Mouse (Mus musculus) embryonic fibroblast, embryonic 13.5 days (primary cell): Measurements from ENCODE around the gene Rnase11. TPM values are rescaled to one million over a fixed set of nuclear protein-coding genes. Genes with fewer than 3 reads are reported as not detected.

Experiments used
- H3K27ac ChIP-seq: 2 replicates; pipeline ENCODE4 v1.5.1; 2012; ENCODE audit warnings: low read length, control low read depth, inconsistent platforms; ENCODE audit not compliant: insufficient read depth
- H3K4me1 ChIP-seq: 2 replicates; pipeline ENCODE4 v1.6.1; 2011; ENCODE audit warnings: low read length; ENCODE audit not compliant: control insufficient read depth, insufficient read depth
- H3K4me3 ChIP-seq: 2 replicates; pipeline ENCODE4 v1.5.1; 2011; ENCODE audit warnings: mild to moderate bottlenecking, control low read depth, low read length; ENCODE audit not compliant: insufficient read depth
- CTCF ChIP-seq: IDR thresholded peaks from 2 replicates; pipeline ENCODE4 v1.5.1; 2011; ENCODE audit warnings: mild to moderate bottlenecking, control low read depth, low read length, moderate library complexity, borderline replicate concordance; ENCODE audit not compliant: insufficient read depth
- POLR2A ChIP-seq: IDR thresholded peaks from 2 replicates; pipeline ENCODE4 v1.6.1; 2011; ENCODE audit warnings: low read depth, mild to moderate bottlenecking, control low read depth, low read length, moderate library complexity
- polyA plus RNA-seq: library from polyadenylated mRNA; stranded (reverse); fragments of >200 nt; gene quantifications from 2 replicates; pipeline ENCODE4 v1.2.4, GENCODE M21; 2011; ENCODE audit warnings: low read depth; ENCODE audit not compliant: missing spikeins, insufficient read length

Rnase11 gene
- polyA plus RNA-seq, 1 experiment, result not detected

GRCm38 (mm10) chr14:51082599-51083581 lies 32.9 kb upstream of the Rnase11 start:
- no peaks in the 10 kb centered on the region for H3K4me1 ChIP-seq
- no peak overlapping the region for H3K27ac ChIP-seq
- peak overlapping the region; percentile 75 for H3K4me3 ChIP-seq
- TF ChIP-seq POLR2A (no peak), CTCF (no peak)

- TF ChIP-seq CTCF (no peak), POLR2A (no peak)
- no peaks in the 10 kb centered on the region for H3K4me1 ChIP-seq
- no peak overlapping the region for H3K27ac ChIP-seq
- H3K4me3 ChIP-seq, result no peak overlapping the region
These were observed 31.1 kb upstream of the Rnase11 start for GRCm38 (mm10) chr14:51081035-51081434.

- no peak overlapping the region for H3K4me3 ChIP-seq
- H3K27ac ChIP-seq, result no peak overlapping the region
- no peaks in the 10 kb centered on the region for H3K4me1 ChIP-seq
- TF ChIP-seq POLR2A, result no peak
- TF ChIP-seq CTCF, result no peak
These were observed 29.2 kb upstream of the Rnase11 start for GRCm38 (mm10) chr14:51079180-51079579.

- Histone ChIP-seq H3K4me3 (no peak within 1 kb of the TSS), H3K27ac (no peak within 1 kb of the TSS), H3K4me1 (no peaks in the 10 kb centered on the region)
- TF ChIP-seq CTCF, result no peak
- TF ChIP-seq POLR2A, result no peak
These were observed 24.4 kb upstream of the Rnase11 start, which contains the start of gene Olfr750 for GRCm38 (mm10) chr14:51074335-51074734. TSS of gene Olfr750 (minus strand) at chr14:51074435.

- TF ChIP-seq CTCF (no peak), POLR2A (no peak)
- H3K4me1 ChIP-seq, result peaks cover 3% of the 10 kb centered on the region
- H3K27ac ChIP-seq, result no peak overlapping the region
- no peak overlapping the region for H3K4me3 ChIP-seq
These were observed 19.7 kb upstream of the Rnase11 start for GRCm38 (mm10) chr14:51069617-51070016.

GRCm38 (mm10) chr14:51068956-51069355 lies 19.0 kb upstream of the Rnase11 start:
- TF ChIP-seq CTCF (no peak), POLR2A (no peak)
- Histone ChIP-seq H3K27ac (no peak overlapping the region), H3K4me3 (no peak overlapping the region), H3K4me1 (peaks cover 3% of the 10 kb centered on the region)

GRCm38 (mm10) chr14:51060761-51061160 lies 10.8 kb upstream of the Rnase11 start:
- Histone ChIP-seq H3K4me1 (no peaks in the 10 kb centered on the region), H3K4me3 (no peak overlapping the region), H3K27ac (no peak overlapping the region)
- TF ChIP-seq CTCF (no peak), POLR2A (no peak)

- Histone ChIP-seq H3K4me3 (no peak within 1 kb of the TSS), H3K4me1 (no peaks in the 10 kb centered on the region), H3K27ac (no peak within 1 kb of the TSS)
- TF ChIP-seq CTCF, result no peak
- no peak for TF ChIP-seq POLR2A
These were observed 7.5 kb upstream of the Rnase11 start, which contains the start of gene Rnase12 for GRCm38 (mm10) chr14:51057401-51057831. TSS of gene Rnase12 (minus strand) at chr14:51057661.

GRCm38 (mm10) chr14:51054243-51055237 lies 4.6 kb upstream of the Rnase11 start:
- Histone ChIP-seq H3K4me1 (no peaks in the 10 kb centered on the region), H3K27ac (no peak overlapping the region), H3K4me3 (no peak overlapping the region)
- no peak for TF ChIP-seq POLR2A
- TF ChIP-seq CTCF, result no peak
